Mouse (Mus musculus): ENCODE results near the gene Lrpap1. TPM values are rescaled to one million over a fixed set of nuclear protein-coding genes. Genes with fewer than 3 reads are reported as not detected.

Gene Lrpap1
- polyA plus RNA-seq, 1 experiment = 124 TPM

GRCm38 (mm10) chr5:35116002-35116401 lies 10.4 kb upstream of the Lrpap1 start:
- H3K27me3 ChIP-seq (ENCODE audit: control insufficient read depth, insufficient read depth, low read length) = no peaks in the 10 kb centered on the region

GRCm38 (mm10) chr5:35112444-35112843 lies 6.9 kb upstream of the Lrpap1 start:
- no peaks in the 10 kb centered on the region for H3K27me3 ChIP-seq (ENCODE audit: control insufficient read depth, insufficient read depth, low read length)
- no peak for DNase-seq
- TF ChIP-seq CTCF (IDR thresholded peaks at IDR 0.05; ENCODE audit: borderline replicate concordance, insufficient read depth, low read depth, low read length) (no peak), POLR2A (IDR thresholded peaks at IDR 0.05; ENCODE audit: borderline replicate concordance, insufficient read depth, low read length) (no peak)
- H3K4me3 ChIP-seq (replicated peaks; ENCODE audit: insufficient read depth, low read depth, low read length) = no peak overlapping the region
- no peak overlapping the region for H3K27ac ChIP-seq (ENCODE audit: insufficient read depth, low read length)
- WGBS = 79% methylated on average over 4 of the region's 4 CpGs
- H3K4me1 ChIP-seq (ENCODE audit: control insufficient read depth, insufficient read depth, low read length) = no peaks in the 10 kb centered on the region; the same call in 1 of the 2 replicates

More at GRCm38 (mm10) chr5:35116002-35116401, 10.4 kb upstream of the Lrpap1 start:
- Histone ChIP-seq H3K4me3 (replicated peaks; ENCODE audit: insufficient read depth, low read depth, low read length) (no peak overlapping the region), H3K4me1 (ENCODE audit: control insufficient read depth, insufficient read depth, low read length) (peaks cover 30% of the 10 kb centered on the region), H3K27ac (ENCODE audit: insufficient read depth, low read length) (no peak overlapping the region)
- WGBS = 95% methylated on average over 3 of the region's 3 CpGs
- TF ChIP-seq CTCF (IDR thresholded peaks at IDR 0.05; ENCODE audit: borderline replicate concordance, insufficient read depth, low read depth, low read length) (no peak), POLR2A (IDR thresholded peaks at IDR 0.05; ENCODE audit: borderline replicate concordance, insufficient read depth, low read length) (no peak)
- DNase-seq = no peak

- WGBS = 1% methylated on average over 11 of the region's 11 CpGs
- TF ChIP-seq POLR2A (IDR thresholded peaks at IDR 0.05; ENCODE audit: borderline replicate concordance, insufficient read depth, low read length) = no peak
- TF ChIP-seq CTCF (IDR thresholded peaks at IDR 0.05; ENCODE audit: borderline replicate concordance, insufficient read depth, low read depth, low read length) = no peak
- Histone ChIP-seq H3K4me1 (ENCODE audit: control insufficient read depth, insufficient read depth, low read length) (peaks cover 23% of the 10 kb centered on the region), H3K27me3 (ENCODE audit: control insufficient read depth, insufficient read depth, low read length) (no peaks in the 10 kb centered on the region), H3K27ac (ENCODE audit: insufficient read depth, low read length) (peak overlapping the region; percentile 12; the same call in 1 of the 2 replicates), H3K4me3 (replicated peaks; ENCODE audit: insufficient read depth, low read depth, low read length) (peak overlapping the region; percentile 74)
- peak in 1 of 2 experiments; percentile 73 for DNase-seq
Measured at GRCm38 (mm10) chr5:35105922-35106298, 344 bp upstream of the Lrpap1 start.

GRCm38 (mm10) chr5:35104183-35104959 lies 1.2 kb downstream of the Lrpap1 start:
- Histone ChIP-seq H3K27me3 (ENCODE audit: control insufficient read depth, insufficient read depth, low read length) (no peaks in the 10 kb centered on the region), H3K27ac (ENCODE audit: insufficient read depth, low read length) (no peak overlapping the region), H3K4me1 (ENCODE audit: control insufficient read depth, insufficient read depth, low read length) (peaks cover 29% of the 10 kb centered on the region), H3K4me3 (replicated peaks; ENCODE audit: insufficient read depth, low read depth, low read length) (peak overlapping the region; percentile 74)
- WGBS = 74% methylated on average over 8 of the region's 8 CpGs
- TF ChIP-seq POLR2A (IDR thresholded peaks at IDR 0.05; ENCODE audit: borderline replicate concordance, insufficient read depth, low read length) (no peak), CTCF (IDR thresholded peaks at IDR 0.05; ENCODE audit: borderline replicate concordance, insufficient read depth, low read depth, low read length) (no peak)
- DNase-seq = no peak

GRCm38 (mm10) chr5:35103528-35103927 lies 2.0 kb downstream of the Lrpap1 start:
- 94% methylated on average over 2 of the region's 2 CpGs for WGBS
- Histone ChIP-seq H3K27ac (ENCODE audit: insufficient read depth, low read length) (no peak overlapping the region), H3K4me1 (ENCODE audit: control insufficient read depth, insufficient read depth, low read length) (peaks cover 29% of the 10 kb centered on the region), H3K27me3 (ENCODE audit: control insufficient read depth, insufficient read depth, low read length) (no peaks in the 10 kb centered on the region), H3K4me3 (replicated peaks; ENCODE audit: insufficient read depth, low read depth, low read length) (peak overlapping the region; percentile 74)
- DNase-seq = no peak
- TF ChIP-seq POLR2A (IDR thresholded peaks at IDR 0.05; ENCODE audit: borderline replicate concordance, insufficient read depth, low read length) (no peak), CTCF (IDR thresholded peaks at IDR 0.05; ENCODE audit: borderline replicate concordance, insufficient read depth, low read depth, low read length) (no peak)

- no peak for TF ChIP-seq POLR2A (IDR thresholded peaks at IDR 0.05; ENCODE audit: borderline replicate concordance, insufficient read depth, low read length)
- no peak for TF ChIP-seq CTCF (IDR thresholded peaks at IDR 0.05; ENCODE audit: borderline replicate concordance, insufficient read depth, low read depth, low read length)
- Histone ChIP-seq H3K27ac (ENCODE audit: insufficient read depth, low read length) (no peak overlapping the region), H3K4me1 (ENCODE audit: control insufficient read depth, insufficient read depth, low read length) (peaks cover 29% of the 10 kb centered on the region), H3K4me3 (replicated peaks; ENCODE audit: insufficient read depth, low read depth, low read length) (peak overlapping the region; percentile 14), H3K27me3 (ENCODE audit: control insufficient read depth, insufficient read depth, low read length) (no peaks in the 10 kb centered on the region)
- DNase-seq = no peak
- 74% methylated on average over 8 of the region's 8 CpGs for WGBS
Measured at GRCm38 (mm10) chr5:35103086-35103485, 2.5 kb downstream of the Lrpap1 start.

- no peak overlapping the region for H3K4me3 ChIP-seq (replicated peaks; ENCODE audit: insufficient read depth, low read depth, low read length)
- no peak overlapping the region for H3K27ac ChIP-seq (ENCODE audit: insufficient read depth, low read length)
- no peaks in the 10 kb centered on the region for H3K27me3 ChIP-seq (ENCODE audit: control insufficient read depth, insufficient read depth, low read length)
- no peak for TF ChIP-seq POLR2A (IDR thresholded peaks at IDR 0.05; ENCODE audit: borderline replicate concordance, insufficient read depth, low read length)
- TF ChIP-seq CTCF (IDR thresholded peaks at IDR 0.05; ENCODE audit: borderline replicate concordance, insufficient read depth, low read depth, low read length) = no peak
- DNase-seq = no peak
- H3K4me1 ChIP-seq (ENCODE audit: control insufficient read depth, insufficient read depth, low read length) = no peaks in the 10 kb centered on the region
- 88% methylated on average over 3 of the region's 3 CpGs for WGBS
Measured at GRCm38 (mm10) chr5:35091636-35092035, 13.9 kb downstream of the Lrpap1 start.

GRCm38 (mm10) chr5:35089614-35089963 lies 16.0 kb downstream of the Lrpap1 start:
- no peak overlapping the region for H3K4me3 ChIP-seq (replicated peaks; ENCODE audit: insufficient read depth, low read depth, low read length)
- H3K27ac ChIP-seq (ENCODE audit: insufficient read depth, low read length) = no peak overlapping the region
- DNase-seq = no peak
- no peaks in the 10 kb centered on the region for H3K27me3 ChIP-seq (ENCODE audit: control insufficient read depth, insufficient read depth, low read length)
- H3K4me1 ChIP-seq (ENCODE audit: control insufficient read depth, insufficient read depth, low read length) = no peaks in the 10 kb centered on the region
- 80% methylated on average over 5 of the region's 5 CpGs for WGBS
- TF ChIP-seq POLR2A (IDR thresholded peaks at IDR 0.05; ENCODE audit: borderline replicate concordance, insufficient read depth, low read length) (no peak), CTCF (IDR thresholded peaks at IDR 0.05; ENCODE audit: borderline replicate concordance, insufficient read depth, low read depth, low read length) (no peak)
